Mouse (Mus musculus) cerebral cortex, adult 2 months (tissue): ENCODE measurements around the gene Thbs1.

Source experiments
- WGBS: fragments of 180-500 bp; shearing (Covaris S2); methylation state at CpG from one replicate; pipeline ENCODE4 v1.1.7; 2018; 5-methylcytosine and 5-hydroxymethylcytosine counted together

Thbs1 gene

DNA sequence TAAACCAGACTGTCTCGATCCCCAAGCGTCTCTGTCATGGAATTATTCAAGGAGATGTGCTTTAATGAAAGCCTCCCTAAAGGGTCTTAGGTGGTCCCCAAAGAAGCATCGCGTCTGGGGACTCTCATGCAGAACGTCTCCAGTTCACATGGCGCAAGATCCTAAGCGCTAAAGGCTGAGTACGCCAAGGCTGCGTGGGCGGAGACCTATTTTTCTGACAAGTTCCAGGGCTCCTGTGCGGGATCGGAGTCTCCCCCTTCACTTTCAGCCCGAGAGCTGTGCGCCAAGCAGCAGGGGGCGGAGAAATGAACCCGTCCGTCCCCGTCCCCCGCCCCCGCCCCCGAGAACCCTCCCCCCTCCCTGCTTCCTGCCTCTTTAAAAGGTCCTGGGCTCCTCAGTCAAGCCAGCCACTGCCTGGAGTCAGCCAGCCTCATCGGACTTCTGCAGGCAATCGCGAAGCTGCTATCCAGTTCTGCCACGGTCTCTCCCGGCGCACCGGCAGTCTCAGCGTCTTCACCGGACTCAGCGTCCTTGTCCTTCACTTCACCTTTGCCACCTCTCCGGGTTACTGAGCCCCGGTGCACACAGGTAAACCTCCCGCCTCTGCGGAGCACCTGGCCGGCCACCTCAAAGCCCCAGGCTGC, at the start of gene Thbs1:
Gene Thbs1 (plus strand): TSS at position 389 of the 644 bp plus-strand sequence.
- under 1% methylated on average over 36 of the region's 36 CpGs for WGBS

DNA sequence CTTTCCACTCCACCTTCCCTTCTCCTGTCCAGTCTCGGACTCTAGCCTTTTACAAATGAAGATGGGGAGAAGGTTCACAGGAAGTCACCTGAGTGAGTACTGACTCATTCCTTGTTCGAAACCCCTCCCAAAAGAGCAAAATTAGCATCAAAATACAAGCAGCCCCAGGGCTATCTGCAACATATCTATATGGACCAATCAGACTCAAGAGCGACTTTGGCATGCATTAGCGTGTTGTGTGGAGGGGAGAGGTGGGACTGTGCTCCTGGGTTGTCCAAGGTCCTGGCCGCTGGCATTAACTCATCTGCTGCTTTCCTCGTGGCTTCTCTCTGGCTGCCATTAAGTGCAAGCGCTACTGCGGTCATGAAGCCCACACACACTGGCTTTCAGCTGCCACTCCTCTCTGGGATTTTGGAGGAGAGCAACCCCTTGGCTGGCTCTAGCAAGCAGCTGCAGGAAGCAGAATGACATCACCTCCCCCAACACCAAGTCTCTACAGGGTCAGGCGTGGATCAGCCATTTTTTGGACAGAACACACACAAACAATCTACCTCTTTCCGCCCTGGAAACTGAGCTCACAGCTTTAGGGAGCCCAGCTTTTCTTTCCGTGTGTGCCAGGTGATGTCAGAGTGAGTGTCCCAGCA, 47.4 kb upstream of the Thbs1 start:
- WGBS, result 90% methylated on average over 11 of the region's 11 CpGs

DNA sequence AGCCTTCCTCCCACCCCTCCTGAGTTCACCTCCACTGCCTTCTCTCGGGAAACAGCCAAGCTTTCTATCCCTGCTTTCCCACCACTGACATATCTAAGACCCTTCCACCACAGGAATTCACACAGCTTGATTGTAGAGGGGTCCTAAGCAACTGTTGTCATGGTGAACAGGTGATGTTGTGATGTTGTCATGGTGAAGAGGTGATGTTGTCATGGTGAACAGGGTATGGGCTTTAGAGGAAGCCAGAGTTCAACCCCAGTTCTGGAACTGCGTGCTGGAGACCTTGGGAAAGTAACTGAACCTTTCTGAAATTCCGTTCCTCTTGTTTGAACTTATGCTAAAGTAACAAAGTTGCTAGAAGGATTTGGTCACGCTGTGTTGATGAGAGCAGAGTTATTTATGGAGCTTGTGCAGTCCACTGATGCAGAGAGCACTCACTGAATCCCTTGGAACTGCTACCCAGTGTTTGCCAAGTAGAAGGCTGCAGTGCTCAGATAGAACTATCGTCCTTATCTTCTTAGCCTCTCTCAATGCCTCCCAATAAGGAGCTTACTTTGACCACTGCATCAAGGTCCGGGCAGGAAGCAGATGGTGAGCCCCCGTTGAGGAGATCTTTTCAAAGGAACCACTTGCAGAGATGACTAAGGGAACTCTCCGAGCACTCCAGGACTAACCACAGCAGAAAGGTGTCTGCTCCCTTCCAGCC, 45.5 kb upstream of the Thbs1 start:
- WGBS, result 80% methylated on average over 8 of the region's 8 CpGs

DNA sequence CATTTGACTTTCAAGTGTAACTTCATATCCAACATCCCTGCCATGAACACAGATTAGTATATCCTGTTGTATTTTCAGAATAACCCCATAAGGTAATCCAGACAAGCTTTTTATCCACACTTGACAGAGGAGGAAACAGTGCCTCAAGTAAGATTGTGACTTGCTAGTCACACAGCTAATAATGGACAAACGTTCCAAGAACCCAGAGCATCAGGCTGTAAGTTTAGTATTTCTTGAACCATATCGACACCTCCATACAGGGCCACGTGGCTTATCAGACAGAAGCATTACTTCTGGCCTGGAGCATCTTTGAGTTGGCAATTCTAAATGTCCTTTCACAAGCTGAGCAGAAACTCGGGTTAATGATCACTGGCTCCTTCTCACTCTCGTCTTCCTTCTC, 41.7 kb upstream of the Thbs1 start:
- WGBS, result 85% methylated on average over 5 of the region's 5 CpGs

DNA sequence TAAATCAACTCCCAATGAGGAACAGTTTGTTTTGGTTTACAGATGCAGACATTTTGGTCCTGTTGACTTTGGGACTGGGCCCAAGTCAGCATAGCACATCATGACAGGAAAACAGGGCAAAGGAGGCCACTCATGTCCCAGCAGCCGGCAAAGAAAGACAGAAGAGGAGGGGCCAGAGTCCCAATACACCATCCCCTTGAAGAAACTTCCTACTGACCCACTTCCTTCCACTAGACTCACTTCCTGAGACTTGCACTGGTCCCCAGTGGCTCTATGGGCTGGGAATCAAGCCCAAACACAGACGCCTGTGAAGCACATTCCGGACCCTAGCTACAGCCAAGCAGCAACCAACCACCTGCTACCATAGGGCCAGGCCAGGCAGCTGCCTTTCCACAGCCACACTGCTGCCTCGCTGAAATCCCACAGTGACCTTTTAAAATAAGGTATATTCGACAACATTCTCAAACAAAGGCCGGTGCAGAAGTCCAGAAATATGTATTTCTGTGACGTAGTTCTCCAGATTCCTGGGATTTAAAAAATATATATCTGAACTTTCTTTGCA, 38.8 kb upstream of the Thbs1 start:
- WGBS, result 88% methylated on average over 7 of the region's 7 CpGs

DNA sequence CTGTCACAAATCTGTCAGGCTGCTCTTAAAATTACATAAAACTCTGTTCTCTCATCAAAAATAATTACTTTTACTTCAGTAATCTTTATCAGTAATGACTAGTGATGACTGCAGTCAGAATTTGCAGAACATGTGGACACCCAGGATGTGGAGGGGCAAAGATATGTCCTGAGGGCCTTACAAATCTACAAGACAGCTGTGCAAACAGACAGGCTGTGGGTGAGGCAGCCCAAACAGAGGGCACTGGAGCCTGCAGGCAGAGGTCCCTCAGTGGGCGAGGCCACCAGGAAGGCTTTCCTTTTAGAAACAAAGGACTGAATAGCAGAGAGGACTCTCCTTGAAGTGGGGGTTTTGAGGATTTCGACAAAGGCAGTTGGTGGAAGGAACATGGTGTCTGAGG, 37.6 kb upstream of the Thbs1 start:
- WGBS, result 79% methylated on average over 2 of the region's 2 CpGs

DNA sequence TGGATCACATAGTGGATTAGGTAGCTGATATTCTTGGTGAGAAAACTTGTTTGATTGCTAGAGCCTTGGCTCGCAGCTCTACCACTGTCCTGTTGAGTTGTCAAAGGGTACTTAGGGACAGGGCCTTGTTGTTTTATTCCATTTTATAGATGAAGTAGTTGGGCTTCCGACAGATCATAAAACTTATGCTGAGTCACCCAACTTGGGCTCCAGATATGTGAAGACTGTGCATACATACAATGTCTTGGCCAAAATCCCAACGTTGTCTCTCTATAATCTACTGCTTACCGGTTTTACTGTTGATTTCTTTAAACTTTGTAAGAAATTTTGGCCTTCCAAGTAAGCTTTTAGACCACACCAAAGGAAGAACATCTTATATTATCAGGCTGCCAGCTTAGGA, 36.5 kb upstream of the Thbs1 start:
- WGBS, result 88% methylated on average over 4 of the region's 4 CpGs

DNA sequence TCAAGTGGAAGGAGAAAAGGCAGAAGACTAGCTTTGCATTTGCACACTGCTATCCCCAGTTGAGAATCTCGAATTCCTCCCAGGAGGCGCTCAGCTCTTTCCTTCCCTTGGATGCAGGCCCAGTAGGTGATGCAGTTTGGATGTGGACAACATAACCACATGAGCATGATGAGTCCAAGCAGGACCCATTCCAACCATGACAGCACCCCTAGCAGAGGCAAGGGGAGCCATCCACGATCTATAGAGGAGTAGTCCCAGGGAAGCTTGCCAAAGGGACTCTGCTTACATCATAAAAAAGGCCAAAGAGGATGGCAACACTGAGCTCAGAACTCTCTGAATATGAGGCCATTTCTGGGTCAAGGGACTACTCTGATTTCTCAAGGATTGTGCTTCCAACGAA, 32.5 kb upstream of the Thbs1 start:
- WGBS, result 88% methylated on average over 4 of the region's 4 CpGs

DNA sequence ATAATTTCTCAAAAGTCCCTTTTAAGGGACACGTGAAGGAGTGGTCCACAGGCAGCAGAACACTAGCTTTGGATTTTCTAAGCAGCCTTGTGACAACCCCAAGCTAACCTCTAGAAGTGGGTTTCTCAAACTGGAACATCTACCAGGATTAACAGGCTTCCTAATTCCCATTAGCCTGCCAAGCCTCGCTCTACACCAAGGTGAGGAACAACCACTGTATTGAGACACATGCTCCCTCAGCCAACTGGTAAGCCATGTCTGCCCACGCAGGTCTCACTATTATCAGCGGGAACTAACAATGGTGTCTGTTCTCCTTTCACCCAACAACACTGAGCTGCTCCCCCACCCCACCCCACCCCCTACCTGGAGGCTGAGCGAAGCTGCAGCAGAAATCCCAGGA, 30.1 kb upstream of the Thbs1 start:
- WGBS, result 89% methylated on average over 5 of the region's 5 CpGs

DNA sequence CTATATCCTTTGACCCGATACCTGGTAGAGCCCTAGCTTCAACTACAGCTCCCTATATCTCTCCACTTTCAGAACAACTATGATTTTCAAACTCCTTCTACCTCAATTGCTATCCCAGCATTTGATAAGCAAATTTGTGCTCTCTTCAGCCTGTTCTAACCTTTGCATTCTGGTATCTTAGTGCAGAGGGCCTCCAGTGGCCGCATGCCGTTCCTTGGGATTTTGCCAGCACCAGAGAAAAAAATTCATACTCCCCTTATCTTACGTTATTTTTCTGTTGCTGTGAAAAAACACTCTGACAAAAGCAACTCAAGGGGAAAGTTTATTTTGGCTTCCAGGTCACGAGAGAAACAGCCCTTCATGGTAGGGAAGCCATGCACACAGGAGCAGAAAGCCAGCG, 28.0 kb upstream of the Thbs1 start:
- WGBS, result 86% methylated on average over 6 of the region's 6 CpGs

DNA sequence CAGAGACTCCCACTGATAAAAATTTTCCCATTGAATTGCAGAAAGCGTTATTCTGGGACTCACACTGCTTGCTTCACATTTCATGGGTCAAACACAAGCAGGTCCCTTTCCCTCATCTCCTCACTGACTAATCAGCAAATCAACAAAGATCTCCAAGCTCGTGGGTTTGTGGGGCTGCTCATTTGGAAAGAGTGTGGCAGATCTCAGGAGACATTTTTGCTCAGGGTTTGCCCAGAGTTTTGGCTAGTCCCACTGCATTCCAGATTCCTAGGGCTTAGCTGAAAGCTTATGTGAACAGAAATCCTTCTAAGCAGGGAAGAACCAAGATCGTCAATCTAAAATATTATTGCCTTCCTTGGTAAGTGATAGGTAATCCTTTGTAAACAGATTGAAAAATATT, 27.0 kb upstream of the Thbs1 start:
- WGBS, result 80% methylated on average over 3 of the region's 3 CpGs

DNA sequence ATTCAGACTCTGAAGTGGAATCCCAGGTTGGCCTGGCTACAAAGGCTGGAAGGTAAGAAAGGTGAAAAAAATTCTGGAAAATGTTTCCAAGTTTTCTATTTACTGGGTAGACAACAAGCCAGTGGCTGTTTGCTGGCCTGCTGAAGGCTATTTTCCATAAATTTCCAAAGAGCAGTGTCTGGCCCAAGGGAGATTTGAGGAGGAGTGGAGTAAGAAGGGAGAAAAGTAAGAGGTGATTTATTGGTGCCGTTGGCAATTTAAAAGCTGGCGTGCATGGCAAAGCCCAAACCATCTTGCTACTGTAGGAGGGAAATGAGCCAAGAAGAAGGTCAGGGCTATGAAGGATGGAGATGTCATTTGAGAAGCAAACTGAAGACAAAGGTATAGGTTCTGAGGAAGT, 26.0 kb upstream of the Thbs1 start:
- WGBS, result 99% methylated on average over 2 of the region's 2 CpGs

DNA sequence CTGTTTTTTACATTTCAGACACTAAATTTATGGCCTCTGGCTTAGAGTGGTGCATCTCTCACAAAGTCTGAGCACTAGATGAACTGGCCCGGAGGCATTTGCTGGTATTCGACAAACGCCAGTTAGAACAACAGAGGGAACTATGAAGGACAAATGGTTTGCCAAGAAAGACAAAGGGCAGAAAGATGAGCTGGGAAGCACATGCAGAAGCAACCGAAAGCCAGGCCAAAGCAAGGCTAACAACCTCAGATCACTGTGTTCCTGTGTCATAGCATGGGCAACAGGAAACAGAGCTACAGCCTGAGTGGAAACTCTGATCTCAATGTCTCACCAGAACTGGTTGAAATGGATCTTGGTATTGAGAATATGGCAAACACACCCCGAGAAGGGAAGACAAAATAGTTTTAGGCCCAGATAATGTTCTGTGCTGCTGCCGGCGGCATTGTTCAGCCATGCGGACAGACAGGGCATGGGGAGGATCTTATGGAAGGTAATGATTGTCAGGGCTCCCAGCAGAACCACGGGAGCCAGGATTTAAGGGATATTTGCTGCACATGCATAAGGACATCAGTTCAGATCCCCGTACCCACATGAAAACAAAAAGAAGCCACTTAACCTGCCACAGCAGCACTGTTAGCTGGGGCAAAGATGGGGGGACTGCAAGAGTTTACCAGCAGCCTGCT, 24.5 kb upstream of the Thbs1 start:
- 85% methylated on average over 10 of the region's 10 CpGs for WGBS

DNA sequence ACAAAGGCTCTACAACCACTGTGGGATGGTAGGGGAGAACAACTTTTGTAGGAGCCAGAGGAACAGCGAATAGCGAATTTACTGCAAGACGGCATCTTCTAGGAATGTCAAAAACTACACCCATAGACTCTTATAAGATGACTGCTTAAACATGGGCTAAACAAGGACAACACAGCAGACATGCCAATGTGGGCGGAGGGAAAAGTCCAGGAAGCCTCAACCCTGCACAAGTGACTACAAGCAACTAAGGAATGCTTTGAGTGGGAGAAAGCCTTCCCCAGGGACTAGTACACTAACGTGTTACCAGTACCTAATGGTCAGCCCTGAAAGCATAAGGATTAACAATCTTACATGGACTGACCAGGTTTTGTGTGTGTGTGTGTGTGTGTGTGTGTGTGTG, 20.4 kb upstream of the Thbs1 start:
- 87% methylated on average over 5 of the region's 5 CpGs for WGBS

DNA sequence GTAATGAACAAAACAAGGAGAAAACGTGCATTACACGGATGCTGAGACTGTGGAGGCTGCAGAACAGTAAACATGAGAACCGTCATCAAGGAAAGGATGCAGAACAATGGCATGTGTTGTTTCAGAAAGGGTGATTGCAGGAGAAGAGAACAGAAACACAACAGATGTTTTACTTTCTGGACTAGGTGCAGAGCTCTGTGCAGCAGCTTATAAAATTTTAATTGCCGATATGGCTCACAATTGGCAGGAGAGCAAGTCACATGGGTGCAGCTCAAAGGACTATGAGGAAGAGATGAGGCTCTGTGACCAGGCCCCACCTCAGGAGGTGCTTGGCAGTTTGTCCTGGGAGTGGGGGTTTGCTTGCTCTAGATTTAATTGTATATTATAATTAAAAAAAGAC, 12.6 kb upstream of the Thbs1 start:
- WGBS, result 46% methylated on average over 4 of the region's 4 CpGs

DNA sequence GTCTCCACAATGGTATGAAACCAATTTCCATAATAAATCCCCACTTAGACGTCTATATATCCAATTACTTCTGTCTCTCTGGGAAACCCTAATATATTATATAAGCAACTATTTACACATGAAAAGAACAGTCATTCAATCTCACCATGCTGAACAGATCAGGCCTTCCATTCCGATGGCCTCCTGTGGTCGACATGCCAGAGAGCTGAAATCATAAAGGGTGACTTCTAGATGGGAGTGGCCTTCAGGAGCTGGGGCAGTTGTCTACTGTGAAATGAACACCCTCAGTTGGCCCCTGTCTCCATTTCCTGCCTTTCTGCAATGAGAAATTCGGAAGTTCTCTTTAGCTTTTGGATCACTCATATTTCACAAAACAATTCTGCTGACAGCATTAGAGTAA, 9.5 kb upstream of the Thbs1 start:
- 68% methylated on average over 4 of the region's 4 CpGs for WGBS

DNA sequence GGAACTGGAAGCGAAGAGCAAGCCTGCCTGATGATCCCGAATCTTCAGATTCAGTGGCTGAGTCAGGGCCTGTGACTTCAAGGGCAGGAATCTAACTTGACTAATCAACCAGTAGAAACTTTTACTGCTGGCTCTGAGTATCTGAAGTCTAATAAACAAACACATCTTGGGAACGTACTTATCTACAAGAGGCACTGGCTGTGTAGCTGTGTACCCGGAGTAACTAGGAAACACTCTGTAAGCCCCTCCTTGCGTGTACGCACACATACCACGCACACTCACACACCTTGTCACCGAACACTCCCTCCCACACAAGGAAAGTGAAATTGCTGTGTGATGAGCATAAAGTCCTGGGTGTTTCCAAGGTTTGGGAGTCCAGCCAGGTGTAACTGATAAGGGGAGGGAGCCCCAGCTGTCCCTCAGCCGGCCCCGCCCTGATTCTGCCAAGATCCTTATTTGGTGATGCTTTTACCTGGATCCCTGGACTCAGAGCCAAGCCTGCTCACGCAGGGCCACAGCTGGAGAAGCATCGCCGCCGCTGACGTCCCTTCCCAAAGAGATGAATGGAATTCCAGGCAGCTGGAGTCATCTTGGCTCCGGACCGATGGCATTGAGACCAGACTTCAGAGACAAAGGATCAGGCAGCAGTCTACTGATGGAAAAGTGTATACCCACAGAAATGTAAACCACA, 1.3 kb upstream of the Thbs1 start:
- 36% methylated on average over 17 of the region's 17 CpGs for WGBS

DNA sequence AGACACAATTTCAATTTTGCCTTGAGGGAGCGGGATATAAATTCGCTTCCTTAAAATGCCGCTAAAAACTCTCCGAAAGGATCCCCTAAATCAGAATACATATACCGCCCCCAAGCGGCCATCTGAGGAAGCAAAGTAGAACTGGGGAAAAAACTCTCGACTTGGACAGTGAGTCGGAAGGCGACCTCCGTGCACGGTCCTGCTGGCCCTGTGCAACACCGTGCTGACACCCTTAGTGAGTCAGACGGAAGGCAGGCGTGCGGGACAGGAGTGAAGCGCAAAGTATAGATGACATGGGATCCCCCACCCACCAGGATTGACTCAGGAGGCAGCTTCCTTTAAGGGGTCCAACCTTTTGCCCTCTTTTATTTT, 574 bp upstream of the Thbs1 start:
- under 1% methylated on average over 16 of the region's 16 CpGs for WGBS

DNA sequence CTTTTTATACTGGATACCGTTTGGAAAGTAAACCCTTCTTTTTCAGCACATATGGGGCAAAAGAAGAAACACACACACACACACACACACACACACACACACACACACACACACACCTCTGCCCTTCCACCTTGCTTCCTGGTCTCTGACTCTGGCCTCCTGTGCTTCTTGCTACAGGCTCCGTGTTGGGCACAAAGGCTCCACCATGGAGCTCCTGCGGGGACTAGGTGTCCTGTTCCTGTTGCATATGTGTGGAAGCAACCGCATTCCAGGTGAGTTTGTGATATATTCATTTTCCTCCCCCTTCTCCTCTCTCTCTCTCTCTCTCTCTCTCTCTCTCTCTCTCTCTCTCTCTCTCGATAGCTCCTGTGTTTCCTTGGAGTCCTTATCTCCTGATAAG, 762 bp downstream of the Thbs1 start:
- 34% methylated on average over 5 of the region's 5 CpGs for WGBS

DNA sequence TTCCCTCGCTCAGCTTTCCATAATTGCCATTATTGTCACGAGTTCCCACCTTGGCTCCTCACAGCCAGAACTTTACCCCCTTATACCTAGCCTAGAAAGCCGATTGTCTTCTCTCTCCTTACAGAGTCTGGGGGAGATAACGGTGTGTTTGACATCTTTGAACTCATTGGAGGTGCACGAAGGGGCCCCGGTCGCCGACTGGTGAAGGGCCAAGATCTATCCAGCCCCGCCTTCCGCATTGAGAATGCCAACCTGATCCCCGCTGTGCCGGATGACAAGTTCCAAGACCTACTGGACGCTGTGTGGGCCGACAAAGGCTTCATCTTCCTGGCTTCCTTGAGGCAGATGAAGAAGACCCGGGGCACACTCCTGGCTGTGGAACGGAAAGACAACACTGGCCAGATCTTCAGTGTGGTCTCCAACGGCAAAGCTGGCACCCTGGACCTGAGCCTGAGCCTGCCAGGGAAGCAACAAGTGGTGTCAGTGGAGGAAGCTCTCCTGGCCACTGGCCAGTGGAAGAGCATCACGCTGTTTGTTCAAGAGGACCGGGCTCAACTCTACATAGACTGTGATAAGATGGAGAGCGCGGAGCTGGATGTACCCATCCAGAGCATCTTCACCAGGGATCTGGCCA, 1.3 kb downstream of the Thbs1 start:
- 58% methylated on average over 21 of the region's 21 CpGs for WGBS

DNA sequence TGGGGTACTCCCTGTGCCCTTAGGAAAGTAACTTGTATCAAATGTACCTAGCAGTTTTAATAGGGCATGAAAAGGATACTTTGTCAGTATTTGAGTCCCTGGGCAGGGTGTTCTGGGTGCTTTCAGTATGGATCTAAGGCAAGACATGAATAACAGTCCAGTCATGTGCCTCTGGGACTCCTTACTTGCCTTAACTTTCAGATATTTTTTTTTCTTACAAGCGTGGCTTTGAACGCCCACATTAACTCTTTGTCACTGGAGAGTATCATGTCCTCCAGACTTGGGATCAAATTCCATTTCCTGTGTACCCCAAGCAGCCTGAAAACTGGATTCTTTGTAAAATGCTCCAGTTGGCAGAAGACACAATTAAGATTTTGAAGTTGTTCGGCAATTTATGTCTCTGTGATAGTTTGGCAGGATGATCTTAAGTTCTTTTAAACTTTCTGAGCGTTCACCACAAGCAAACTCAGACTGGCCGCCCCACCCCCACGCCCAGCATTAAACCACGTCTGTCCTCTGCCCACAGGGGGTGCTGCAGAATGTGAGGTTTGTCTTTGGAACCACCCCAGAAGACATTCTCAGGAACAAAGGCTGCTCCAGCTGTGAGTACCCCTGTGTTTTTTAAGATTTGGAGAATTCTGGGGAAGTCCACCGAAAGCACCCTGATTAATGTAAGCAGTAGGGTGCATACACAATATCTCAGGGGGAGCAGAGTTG, 2.3 kb downstream of the Thbs1 start:
- 48% methylated on average over 8 of the region's 8 CpGs for WGBS
